Mouse (Mus musculus) yolk sac, embryonic 10.5 days (tissue): ENCODE measurements around the gene Tpm4.

ENCODE experiments used
- DNase-seq: peaks from one replicate; pipeline ENCODE4 v3.0.0-alpha.2; 2017; ENCODE audit warnings: low spot score

Tpm4 gene

DNA sequence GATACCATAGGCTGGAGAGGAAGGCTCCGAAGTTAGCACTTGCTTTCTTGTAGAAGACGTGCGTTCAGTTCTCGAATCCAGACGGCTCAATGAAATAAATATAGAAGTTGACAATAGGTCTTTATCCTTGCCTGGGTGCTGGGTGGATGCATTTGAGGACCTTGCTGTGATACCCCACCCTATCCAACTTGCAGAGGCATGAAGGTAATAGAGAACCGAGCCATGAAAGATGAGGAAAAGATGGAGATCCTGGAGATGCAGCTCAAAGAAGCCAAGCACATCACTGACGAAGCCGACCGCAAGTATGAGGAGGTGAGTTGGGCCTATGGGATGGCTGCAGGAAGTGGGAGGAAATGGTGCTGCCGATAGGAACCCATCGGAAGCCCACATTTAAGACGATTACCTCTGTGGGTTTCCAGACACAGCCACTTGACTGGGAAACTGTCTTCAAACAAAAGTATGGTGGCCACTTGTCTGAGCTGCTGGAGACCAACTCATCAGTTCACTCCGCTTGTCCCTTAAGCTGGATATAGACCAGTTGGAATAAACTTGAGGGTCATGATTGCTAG, 8.6 kb downstream of the Tpm4 start:
- no peak for DNase-seq

DNA sequence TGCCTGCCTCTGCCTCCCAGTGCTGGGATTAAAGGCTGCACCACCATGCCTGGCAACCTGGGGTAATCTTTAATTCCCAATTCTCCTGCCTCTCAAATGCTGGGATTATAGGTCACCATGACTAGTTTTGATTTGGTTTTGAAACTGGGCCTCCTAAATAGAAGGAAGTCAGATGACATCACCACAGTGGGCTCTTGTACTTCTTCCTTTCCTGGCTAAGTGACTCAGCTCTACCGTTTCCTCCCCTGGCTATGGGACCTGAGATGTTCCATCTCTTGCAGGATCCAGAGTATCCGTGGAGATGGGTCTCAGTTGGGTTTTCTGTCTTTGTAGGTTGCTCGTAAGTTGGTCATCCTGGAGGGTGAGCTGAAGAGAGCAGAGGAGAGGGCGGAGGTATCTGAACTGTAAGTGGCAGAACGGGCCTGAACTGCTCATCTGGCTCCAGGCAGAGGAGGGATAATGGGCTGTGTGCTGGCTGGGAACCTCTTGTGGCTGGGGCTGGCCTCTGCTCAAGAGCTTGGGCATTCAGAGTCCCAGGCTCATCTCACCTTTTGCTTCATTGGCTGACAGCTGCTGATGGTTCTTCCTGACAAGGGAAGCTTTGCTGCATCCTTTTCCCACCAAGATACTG, 9.7 kb downstream of the Tpm4 start:
- DNase-seq = no peak

DNA sequence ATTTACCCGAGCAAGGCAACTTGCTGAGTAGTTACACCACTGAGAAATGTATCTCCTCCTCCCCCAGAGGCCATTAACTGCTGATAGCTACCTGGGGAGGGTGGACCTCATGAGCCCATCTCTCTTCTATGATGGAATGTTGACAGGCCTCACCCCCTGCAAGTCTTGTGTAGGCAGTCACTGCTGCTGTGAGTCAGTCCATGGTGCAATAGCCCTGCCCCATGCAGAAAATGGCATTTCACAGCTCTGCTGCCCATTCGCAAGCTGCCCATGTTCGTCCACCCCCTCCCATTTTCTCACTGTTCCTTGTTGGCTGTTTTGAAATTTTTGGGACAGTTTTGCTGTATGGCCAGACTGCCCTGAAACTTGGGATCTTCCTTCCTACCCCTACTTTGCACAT, 10.7 kb downstream of the Tpm4 start:
- DNase-seq = no peak

DNA sequence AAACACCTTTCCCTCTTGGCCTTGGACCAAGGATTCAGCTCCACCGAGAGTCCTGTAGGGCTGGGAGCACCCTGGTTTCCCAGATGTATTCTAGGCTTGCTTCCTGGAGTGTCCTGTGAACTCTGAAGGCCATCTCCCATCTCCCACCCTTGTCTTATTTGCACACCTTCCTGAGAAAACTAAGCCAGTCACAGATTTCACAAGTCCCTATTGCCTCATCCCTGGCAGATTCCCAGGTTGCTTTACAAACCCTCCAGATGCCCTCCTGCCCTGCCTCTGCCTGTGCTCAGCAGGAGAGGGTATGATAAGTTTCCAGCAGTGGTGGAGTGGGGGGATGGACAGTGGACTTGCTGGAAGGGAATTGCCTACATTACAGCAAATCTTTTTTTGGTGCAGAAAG, 11.3 kb downstream of the Tpm4 start:
- peak; percentile 57 for DNase-seq

DNA sequence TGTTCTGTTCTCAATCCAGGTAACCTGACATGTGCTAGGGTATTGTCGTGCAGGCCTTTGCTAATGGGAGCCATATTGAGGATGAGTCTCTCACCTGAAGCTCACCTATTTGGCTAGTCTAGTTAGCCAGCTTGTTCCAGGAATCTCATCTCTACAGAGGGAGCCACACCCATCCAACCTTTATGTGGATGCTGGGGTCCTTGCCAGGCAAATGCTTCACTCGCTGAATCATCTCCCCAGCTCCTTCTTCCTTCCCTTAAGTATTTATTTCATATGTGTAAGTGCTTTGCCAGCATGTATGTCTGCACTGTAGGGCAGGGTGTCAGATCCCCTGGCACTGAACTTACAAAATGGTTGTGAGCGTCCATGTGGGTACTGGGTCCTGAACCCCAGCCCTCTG, 11.8 kb downstream of the Tpm4 start:
- DNase-seq = no peak

DNA sequence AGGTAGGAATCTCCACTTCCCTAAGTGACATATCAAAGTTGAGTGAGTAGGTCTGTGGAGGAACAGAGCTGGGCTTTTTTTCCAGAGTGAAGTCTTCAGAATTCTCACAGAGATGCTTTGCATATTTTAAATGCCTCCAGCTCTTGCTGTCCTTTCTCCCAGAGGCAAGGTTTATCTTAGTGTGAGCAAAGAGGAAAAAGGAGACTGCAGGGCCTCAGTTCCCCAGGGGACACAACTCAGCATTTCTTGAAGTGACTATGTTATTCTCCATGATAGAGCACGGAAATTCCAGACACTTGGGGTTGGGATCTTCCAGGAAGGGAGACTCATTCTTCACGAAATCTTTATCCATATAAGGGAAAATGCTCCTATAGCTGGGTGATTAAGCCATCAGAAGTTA, 12.5 kb downstream of the Tpm4 start:
- no peak for DNase-seq

DNA sequence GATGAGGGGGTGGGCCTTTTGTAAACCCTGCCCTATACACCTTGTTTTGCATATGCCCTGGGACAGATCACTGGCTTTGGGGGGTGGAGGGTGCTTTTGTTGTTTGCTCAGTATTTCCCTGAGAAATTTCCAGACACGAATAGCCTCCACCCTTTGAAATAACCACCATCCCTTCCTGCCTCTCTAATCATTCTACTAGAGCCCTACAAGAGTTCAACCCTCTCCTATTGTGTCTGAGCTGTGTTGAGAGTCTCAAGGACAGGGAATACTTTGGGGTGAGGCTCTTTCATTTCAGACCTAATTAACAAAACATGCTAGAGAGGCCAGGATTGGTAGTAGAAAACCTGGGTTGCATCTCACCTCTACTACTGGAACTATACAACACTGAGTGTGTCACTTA, 14.3 kb downstream of the Tpm4 start:
- DNase-seq = no peak

DNA sequence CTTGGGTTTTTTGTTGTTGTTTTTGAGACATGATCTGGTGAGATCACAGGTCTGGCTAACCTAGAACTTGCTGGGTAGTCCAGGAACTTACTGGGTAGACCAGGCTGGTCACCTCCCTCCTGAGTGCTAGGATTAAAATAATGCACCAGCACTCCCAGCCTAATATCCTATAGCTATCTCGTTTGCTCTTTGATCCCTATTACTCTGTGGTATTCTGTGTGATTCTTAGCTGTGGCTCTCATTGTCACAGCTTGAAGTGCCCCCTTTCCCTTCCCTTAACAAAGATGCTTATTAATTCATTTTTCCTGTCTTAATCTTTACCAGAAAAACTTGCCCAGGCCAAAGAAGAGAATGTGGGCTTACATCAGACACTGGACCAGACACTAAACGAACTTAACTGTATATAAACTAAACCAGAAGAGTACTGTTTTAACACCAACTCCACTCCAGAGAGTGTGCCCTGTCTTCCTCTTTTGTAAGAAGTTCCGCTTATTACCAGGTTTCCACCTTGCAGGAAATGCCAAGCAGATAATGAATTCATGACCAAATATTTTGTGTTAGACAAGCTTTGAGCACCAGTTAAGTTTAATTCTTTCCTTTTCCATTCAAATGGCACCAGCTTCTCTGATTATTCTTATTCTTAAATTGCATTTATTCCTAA, 16.8 kb downstream of the Tpm4 start:
- DNase-seq = no peak

DNA sequence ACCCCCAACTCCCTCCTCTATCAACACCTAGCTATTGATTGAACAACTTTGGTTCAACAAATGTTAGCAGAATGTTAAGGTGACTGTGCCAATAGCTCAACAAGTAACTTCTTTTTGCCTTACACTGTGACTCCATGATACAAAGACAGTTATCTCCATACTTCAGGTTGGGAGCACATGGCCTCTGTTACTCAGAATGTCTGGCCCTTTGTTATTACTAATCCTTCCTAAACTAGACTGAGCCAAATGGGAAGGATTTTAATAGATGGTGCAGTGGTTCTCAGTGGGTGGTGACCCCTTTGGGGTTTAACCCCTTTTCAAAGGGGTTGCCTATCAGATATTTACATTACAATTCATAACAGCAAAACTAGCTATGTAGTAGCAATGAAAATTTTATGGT, 18.6 kb downstream of the Tpm4 start:
- DNase-seq = no peak

DNA sequence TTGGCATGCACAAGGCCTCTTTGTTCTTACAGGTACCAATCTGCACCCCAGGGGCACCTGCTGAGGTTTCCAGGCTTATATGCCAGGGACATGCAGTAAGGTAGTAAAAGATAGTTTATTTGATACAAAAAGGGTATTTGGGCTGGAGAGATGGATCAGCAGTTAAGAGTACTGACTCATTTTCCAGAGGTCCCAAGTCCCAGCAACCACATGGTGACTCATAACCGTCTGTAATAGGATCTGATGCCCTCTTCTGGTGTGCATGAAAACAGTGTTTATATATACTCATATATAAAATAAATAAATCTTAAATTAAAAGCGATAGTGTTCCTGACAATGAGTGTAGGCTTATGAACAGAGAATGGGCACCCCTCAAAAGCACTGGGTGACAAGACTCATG, 23.3 kb downstream of the Tpm4 start:
- no peak for DNase-seq

DNA sequence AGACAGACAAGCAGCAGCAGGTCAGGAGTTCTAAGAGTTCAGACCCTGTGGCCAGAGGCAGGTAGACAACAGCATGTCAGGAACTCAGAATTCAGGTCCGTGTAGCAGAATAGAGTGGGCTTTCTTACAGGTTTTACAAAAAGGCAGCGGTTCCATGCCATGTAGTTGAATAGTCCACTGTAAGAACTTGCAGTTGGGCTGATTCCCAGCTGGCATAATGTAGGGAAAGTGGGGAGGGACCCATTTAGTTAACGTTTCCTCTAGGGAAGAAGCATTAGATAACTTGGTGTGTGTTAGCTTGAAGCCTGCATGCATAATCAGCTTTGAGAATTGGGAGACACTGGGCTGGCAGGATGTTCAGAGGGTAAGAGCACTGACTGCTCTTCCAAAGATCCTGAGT, 24.0 kb downstream of the Tpm4 start:
- no peak for DNase-seq

DNA sequence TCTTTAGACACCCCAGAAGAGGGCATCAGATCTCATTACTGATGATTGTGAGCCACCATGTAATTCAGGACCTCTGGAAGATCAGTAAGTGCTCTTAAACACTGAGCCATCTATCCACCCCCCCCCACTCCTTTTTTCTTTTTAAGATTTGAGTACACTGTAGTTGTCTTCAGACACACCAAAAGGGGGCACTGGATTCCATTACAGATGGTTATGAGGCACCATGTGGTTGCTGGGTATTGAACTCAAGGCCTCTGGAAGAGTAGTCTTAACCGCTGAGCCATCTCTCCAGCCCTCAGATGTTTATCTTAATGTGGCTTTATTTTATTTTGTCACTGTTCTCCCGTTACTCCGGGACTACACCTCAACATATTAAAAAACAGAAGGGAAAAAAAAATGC, 25.2 kb downstream of the Tpm4 start:
- DNase-seq = no peak

DNA sequence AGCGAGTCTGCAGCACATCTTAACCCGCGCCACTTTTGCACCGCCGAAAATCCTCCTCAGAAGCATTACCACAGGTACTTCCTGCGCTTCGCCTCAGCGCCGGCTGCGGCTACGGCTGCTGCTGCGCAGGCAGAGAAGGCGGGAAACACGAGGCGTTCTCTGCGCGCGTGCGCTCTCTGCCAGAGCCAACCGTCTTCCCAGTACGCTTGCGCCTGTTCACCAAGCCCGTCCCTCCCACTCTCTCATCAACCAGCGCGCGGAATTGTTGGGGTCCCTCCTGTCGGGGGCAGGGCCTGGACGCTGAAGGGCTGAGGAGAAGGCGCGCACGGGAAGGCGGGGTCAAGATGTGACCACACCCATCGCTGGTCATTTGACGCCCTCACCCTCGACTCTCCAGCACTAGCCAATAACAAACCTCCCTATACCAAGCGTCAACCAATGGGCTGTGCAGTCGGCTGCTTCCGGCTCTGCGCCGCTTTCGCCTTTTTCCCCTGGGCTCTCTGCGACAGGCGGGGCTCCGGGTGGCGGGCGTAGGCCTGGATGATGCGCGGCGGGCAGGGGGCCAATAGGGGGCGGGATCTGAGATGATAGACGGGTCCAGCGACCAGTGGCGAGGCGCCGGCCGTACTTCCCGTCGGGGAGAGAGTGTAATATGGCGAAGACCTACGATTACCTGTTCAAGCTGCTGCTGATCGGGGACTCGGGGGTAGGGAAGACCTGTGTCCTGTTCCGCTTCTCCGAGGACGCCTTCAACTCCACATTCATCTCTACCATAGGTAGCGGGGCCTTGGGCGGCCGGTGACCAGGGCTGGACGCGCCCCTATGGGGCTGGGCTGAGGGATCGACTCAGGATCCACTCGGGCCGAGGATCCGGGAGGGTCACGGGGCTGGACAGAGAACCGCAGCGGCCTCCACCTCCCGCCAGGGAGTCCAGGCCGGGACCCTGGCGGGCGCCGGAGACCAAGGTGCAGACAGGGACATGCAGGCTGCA, 26.2 kb downstream of the Tpm4 start, which contains the start of gene Rab8a:
Gene Rab8a, plus strand, starts transcription at position 494 of the 991 bp plus-strand sequence.
- DNase-seq = peak; percentile 100

DNA sequence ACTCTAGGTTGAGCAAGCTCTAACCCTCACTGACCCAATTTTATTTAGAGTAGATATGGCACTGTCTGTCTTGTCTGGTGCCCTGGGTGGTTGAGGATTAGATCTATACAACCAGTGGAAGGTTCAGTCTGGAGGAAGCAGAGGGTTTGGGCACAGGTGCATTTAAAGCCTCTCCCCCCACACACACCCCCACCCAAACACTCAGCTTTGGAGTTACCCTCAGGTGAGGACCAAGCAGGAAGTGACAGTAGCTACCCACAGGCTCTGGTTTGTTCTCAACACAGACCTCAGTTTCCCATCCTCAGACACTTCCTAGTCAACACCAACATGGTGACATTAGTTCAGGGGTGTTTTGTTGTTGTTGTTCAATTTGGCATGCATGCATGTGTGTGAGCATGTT, 28.0 kb downstream of the Tpm4 start:
- DNase-seq = no peak

DNA sequence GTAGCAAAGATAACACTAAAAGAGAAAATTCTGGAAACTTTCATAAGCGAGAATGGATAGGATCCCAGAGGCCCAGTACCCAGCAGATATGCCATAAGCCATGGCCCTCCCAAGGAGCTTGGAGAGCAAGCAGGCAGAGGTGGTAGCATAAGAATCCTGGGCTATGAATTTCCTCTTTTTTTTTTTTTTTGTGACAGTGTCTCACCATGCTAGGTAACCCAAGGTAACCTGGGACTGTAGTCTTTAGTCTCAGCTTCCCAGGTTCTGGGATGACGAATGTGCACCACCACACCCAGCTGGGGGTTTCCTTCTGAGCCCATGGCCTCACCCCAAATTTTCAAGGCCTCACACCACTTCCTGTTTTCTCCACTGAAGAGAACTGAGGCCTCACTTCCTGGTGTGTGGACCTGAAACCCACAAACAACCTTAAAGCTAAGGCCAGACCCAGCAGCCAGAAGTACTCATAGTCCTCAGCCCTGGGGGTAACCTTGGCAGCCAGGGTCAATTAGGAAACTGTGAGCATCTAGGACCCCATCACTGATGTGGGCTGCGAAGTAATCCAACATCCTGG, 34.4 kb downstream of the Tpm4 start:
- DNase-seq = no peak

DNA sequence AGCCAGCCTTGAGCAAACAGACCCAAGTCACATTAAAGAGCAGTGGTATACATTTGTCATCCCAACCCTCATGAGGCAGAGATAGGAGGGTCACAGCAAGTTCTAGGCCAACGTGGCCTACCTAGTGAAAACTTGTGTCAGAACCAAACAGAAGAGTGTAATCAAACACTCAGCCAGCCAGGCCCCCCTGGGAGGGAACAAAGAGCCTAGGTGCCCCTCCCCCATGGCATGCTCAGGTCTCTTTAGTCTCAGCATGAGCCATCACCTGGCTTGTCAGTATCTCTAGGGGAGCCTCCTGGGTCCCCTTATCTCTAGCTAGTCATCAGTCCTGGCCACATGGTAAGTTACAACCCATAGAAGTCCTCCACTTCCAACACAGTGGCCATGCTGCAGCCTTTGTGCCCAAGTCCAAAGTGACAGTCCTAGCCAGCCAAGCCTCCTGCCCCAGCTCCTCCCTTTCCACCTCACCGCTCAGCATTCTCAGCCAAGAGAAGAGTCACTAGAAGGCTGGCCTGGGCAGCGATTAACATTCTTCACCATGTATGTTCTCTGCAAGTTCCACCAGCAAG, 35.0 kb downstream of the Tpm4 start:
- peak; percentile 76 for DNase-seq

DNA sequence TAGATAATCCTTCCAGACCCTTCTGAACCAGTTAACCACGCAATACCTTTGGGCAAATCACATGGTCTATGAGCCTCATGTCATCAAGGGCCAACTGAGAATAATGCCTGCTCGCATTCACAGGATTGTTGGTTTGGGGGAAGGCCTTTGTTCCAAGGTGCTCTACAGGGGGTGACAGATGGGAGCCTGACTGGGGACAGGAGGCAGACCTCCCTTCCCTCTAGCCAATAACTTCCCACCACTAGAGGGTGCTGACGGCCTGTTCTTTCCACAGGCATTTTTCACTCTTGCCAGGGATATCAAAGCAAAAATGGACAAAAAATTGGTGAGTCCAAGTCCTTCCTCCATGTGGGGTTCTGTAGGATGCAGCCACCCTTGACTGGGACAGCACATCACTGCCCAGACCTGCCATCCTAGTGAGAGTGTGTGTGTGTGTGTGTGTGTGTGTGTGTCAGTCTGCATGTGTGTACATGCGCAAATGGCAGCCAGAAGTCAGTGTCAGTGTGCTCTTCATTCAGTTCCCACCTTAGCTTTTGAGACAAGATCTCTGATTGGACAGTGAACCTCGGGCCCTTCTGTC, 42.7 kb downstream of the Tpm4 start:
- DNase-seq = peak; percentile 22

DNA sequence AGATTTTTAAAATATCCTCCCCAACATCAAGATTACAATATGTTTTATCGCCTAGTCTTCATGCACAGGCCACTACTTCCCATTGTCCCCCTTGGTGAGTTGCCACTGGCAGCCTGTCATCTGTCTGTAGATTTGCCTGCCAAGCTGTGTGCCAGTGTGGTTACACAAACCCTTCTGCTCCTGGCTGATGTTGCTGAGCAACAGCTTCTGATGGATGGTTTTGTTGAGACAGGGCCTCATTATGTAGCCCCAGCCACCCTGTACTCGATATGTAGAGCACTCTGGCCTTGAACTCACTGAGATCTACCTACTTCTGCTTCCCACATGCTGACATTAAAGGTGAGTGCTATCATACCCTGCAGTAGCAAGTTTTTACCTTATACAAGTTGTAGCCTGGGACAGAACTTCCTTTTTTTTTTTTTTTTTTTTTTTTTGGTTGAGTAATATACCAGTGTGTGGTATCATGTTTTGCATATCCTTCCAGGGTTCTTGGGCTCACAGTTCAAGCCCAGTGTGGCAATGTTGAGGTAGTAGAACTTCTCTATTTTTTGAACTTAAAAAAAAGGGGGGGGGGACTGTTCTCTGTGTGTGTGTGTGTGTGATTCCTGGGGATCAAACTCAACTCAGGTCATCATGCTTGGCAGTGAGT, 48.9 kb downstream of the Tpm4 start:
- no peak for DNase-seq

DNA sequence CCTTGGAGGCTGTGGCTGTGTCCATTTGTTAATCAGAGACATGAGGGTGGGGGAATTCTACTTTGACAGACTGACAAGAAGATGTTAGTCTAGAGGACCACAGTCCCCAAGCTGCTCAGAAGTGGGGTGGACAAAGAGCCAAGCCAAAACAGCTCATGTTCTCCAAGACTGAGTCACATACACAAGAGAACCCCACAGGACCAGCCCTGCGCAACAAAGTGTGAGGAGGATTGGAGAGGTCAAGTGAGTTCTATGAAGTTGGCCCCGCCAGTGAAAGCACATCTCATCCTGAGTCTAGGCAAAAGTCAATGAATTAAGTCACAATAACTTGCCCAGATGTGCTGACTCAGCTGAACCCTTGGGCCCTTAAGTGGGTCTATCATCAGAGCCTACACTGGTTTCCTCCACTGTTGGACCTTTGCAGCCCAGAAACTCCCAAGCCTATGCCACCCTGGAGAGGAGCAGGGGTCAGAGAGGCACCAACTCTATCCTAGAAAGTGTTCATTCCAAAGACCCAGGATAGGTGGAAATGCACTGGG, 53.1 kb downstream of the Tpm4 start:
- DNase-seq = no peak

DNA sequence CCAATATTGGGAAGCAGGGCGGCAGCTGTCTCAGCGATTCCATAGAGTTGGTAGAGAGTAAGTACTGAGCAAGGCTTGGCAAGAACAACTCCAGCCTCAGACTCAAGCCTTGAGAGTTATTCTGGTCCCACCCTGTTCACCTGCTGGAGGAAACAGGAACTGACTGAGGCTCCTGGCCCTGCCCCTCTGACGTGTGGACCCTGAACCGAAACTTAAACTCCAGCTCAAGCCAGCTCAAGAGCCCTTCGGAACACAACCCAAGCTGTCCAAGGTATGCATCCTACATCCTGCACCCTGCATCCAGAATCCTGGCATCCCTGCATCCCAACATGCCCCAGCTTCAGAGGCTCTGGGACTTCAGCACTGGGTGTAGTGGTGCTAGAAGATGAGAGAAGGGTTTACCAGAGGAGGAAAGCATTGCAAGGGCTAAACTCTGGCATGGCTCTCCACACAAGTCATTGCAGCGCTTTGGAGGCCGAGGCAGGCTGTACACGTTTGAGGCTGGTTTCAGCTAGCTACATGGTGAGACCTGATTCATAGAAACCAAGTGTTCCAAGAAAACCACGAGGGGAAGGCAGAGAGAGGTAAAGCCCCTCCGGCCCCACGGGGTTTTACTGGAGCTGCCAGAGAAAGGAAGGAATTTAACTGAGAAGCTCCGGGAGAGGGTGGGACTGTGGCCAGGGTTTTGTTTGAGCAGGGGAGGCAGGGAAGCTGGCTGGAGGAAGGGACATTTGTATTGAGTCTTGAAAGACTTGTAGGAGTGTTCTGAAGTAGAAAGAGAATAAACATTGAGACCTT, 54.8 kb downstream of the Tpm4 start, which contains the start of gene Hsh2d:
Gene Hsh2d, plus strand, starts transcription at position 222 of the 798 bp plus-strand sequence.
- DNase-seq = peak; percentile 7
